Mouse (Mus musculus): ENCODE measurements around the gene Elp1. TPM values are rescaled to one million over a fixed set of nuclear protein-coding genes. Genes with fewer than 3 reads are reported as not detected.

Elp1 gene
- polyA plus RNA-seq (2016; fragmentation: Nextera tagmentation; extraction: Ambion mirVana) = 56.2 and 56.3 TPM in 2 replicates

- Histone ChIP-seq H3K27ac (peak within 1 kb of the TSS; percentile 96), H3K9me3 (no peaks in the 10 kb centered on the region), H3K36me3 (peaks cover 59% of the 10 kb centered on the region), H3K4me3 (peak within 1 kb of the TSS; percentile 99), H3K4me1 (peaks cover 14% of the 10 kb centered on the region), H3K27me3 (ENCODE audit: insufficient read depth, poor library complexity, severe bottlenecking) (no peaks in the 10 kb centered on the region)
- peak; percentile 96 for DNase-seq (ENCODE audit: low spot score)
- under 1% methylated on average over 72 of the region's 72 CpGs for WGBS
Observed at GRCm38 (mm10) chr4:56801907-56802668, at the start of gene Elp1, which contains the start of gene Fam206a. Gene Elp1 (minus strand): TSS chr4:56802331. Gene Fam206a (plus strand): TSS chr4:56802345.

DNA sequence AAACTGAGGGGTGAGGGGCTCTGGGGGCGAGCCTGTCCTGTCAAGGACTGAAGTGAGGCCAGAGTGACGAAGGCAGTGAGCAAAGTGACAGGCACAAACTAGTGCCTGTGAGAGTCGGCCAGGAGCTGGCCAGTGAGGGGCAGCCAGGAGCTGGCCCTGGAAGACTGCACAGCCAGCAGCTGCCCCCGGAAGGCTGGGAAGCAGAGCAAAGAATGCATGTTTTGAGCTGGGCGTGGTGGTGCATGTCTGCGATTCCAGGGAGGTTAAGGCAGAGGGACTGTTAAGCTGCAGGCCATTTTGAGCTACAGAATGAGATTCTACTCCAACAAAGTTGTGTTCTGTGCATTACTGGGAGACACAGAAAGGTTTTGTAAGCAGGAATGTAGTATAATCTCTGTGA is 48.6 kb upstream of the Elp1 start:
- DNase-seq (ENCODE audit: low spot score) = peak; percentile 80
- H3K9me3 ChIP-seq = no peaks in the 10 kb centered on the region
- H3K36me3 ChIP-seq = peaks cover 4% of the 10 kb centered on the region; the same call in 1 of the 2 replicates
- H3K4me1 ChIP-seq = peaks cover 15% of the 10 kb centered on the region
- H3K4me3 ChIP-seq = 0 out of 2 replicates have a peak overlapping the region, but pooled peaks have one; percentile 12
- H3K27me3 ChIP-seq (ENCODE audit: insufficient read depth, poor library complexity, severe bottlenecking) = no peaks in the 10 kb centered on the region
- 14% methylated on average over 6 of the region's 6 CpGs for WGBS
- H3K27ac ChIP-seq = peak overlapping the region; percentile 59

GRCm38 (mm10) chr4:56848044-56848443 is 45.9 kb upstream of the Elp1 start:
- no peak for DNase-seq (ENCODE audit: low spot score)
- H3K36me3 ChIP-seq = peaks cover 18% of the 10 kb centered on the region
- no peaks in the 10 kb centered on the region for H3K27me3 ChIP-seq (ENCODE audit: insufficient read depth, poor library complexity, severe bottlenecking)
- H3K4me1 ChIP-seq = peaks cover 16% of the 10 kb centered on the region
- WGBS = 88% methylated on average over 6 of the region's 6 CpGs
- no peak overlapping the region for H3K4me3 ChIP-seq
- no peak overlapping the region for H3K27ac ChIP-seq
- H3K9me3 ChIP-seq = no peaks in the 10 kb centered on the region; the same call in 1 of the 2 replicates

DNA sequence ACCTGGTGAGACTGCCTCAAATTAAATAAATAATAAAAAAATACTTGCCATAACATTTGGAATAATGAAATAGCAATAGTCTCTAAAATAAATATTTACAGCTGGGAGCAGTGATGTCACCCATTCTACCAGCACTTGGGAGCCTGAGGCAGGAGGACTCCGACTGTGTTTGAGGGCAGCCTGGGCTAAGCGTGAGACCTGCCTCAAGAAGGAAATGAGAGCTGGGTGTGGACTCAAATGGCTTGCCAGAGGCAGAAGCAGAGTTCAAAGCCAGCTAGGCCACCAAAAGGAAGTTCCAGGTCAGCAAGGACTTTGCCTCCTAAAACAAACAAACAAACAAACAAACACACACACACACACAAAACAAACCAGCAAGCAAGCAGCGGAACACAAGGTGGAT is 45.3 kb upstream of the Elp1 start:
- Histone ChIP-seq H3K36me3 (peaks cover 18% of the 10 kb centered on the region), H3K27me3 (ENCODE audit: insufficient read depth, poor library complexity, severe bottlenecking) (no peaks in the 10 kb centered on the region), H3K9me3 (no peaks in the 10 kb centered on the region; the same call in 1 of the 2 replicates), H3K4me3 (no peak overlapping the region), H3K4me1 (peaks cover 20% of the 10 kb centered on the region), H3K27ac (no peak overlapping the region)
- WGBS = 80% methylated on average over 3 of the region's 3 CpGs
- no peak for DNase-seq (ENCODE audit: low spot score)

DNA sequence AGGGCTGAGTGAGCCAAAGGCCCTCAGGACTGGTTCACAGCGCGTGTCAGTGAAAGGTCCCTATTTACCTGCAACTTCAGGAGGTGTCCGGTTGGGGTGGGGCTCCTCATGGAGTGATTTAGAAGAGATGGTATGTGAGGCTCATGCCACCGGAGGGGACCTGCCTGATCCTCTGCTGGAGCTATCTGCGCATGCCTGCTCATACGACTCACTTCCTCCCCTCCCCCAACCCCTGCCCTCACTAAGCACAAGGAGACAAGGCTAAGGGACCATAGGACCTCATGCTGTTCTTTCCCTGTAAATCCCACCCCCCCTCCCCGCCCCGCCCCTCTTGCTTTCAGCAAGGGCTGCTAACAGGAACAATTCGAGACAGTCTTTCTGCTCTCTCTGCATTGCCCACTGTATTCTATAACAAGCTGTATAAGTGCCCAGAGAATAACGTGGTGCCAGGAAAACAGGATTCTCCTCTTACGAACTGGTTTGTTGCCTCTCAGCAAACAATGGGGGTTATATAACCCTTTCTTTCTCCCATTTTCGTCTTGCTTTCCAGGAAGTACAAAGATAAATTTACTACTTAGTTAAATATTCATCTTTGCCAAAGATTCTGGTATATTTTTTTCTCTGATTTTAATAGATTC is 43.9 kb upstream of the Elp1 start:
- DNase-seq (ENCODE audit: low spot score) = no peak
- 0 out of 2 replicates have a peak overlapping the region, but pooled peaks have one; percentile 16 for H3K27ac ChIP-seq
- H3K27me3 ChIP-seq (ENCODE audit: insufficient read depth, poor library complexity, severe bottlenecking) = no peaks in the 10 kb centered on the region
- H3K4me1 ChIP-seq = peaks cover 16% of the 10 kb centered on the region
- H3K9me3 ChIP-seq = no peaks in the 10 kb centered on the region; the same call in 1 of the 2 replicates
- peaks cover 21% of the 10 kb centered on the region for H3K36me3 ChIP-seq
- no peak overlapping the region for H3K4me3 ChIP-seq
- WGBS = 55% methylated on average over 12 of the region's 12 CpGs

DNA sequence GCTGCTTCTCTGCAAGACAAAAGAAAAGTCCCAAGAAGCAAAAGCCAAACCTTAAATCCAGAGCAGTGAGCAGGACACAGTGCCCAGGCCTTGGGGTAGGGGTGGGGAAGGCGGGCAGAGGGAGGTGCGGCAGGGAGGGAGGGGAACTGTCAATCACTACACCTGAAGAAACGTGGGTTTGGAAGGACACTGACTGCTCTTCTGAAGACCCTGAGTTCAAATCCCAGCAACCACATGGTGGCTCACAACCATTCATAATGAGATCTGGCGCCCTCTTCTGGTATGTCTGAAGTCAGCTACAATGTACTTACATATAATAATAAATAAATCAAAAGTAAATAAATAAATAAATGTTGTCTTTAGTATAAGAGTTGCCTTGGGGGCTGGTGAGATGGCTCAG is 42.8 kb upstream of the Elp1 start:
- Histone ChIP-seq H3K27me3 (ENCODE audit: insufficient read depth, poor library complexity, severe bottlenecking) (no peaks in the 10 kb centered on the region), H3K27ac (no peak overlapping the region), H3K36me3 (peaks cover 27% of the 10 kb centered on the region), H3K4me3 (no peak overlapping the region), H3K9me3 (no peaks in the 10 kb centered on the region; the same call in 1 of the 2 replicates), H3K4me1 (peaks cover 10% of the 10 kb centered on the region)
- 87% methylated on average over 4 of the region's 4 CpGs for WGBS
- DNase-seq (ENCODE audit: low spot score) = no peak

GRCm38 (mm10) chr4:56843963-56844362 is 41.8 kb upstream of the Elp1 start:
- DNase-seq (ENCODE audit: low spot score) = no peak
- peaks cover 27% of the 10 kb centered on the region for H3K36me3 ChIP-seq
- 85% methylated on average over 2 of the region's 2 CpGs for WGBS
- H3K9me3 ChIP-seq = no peaks in the 10 kb centered on the region; the same call in 1 of the 2 replicates
- peaks cover 10% of the 10 kb centered on the region for H3K4me1 ChIP-seq
- H3K27ac ChIP-seq = no peak overlapping the region
- no peak overlapping the region for H3K4me3 ChIP-seq
- H3K27me3 ChIP-seq (ENCODE audit: insufficient read depth, poor library complexity, severe bottlenecking) = no peaks in the 10 kb centered on the region

GRCm38 (mm10) chr4:56842501-56842900 is 40.4 kb upstream of the Elp1 start:
- Histone ChIP-seq H3K9me3 (no peaks in the 10 kb centered on the region; the same call in 1 of the 2 replicates), H3K27ac (no peak overlapping the region), H3K36me3 (peaks cover 36% of the 10 kb centered on the region), H3K4me3 (no peak overlapping the region), H3K27me3 (ENCODE audit: insufficient read depth, poor library complexity, severe bottlenecking) (no peaks in the 10 kb centered on the region), H3K4me1 (peaks cover 10% of the 10 kb centered on the region)
- DNase-seq (ENCODE audit: low spot score) = no peak
- WGBS = 81% methylated on average over 7 of the region's 7 CpGs

DNA sequence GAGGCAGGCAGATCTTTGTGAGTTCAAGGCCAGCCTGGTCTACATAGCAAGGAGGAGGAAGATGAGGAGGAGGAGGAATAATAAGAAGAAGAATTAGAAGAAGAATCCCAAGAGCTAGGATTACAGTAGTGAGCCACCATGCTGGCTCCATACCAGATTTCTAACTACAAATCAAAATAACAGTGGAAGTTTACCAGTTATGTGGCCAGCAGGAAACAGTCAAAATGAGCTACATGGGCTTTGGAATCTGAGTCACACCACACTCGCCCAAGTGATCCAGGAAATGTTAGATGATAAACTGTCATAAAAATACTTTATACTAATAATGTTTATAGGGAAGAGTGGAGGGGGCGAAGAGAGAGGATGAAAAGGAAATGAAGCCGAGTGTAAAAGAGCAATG is 38.2 kb upstream of the Elp1 start:
- Histone ChIP-seq H3K36me3 (peaks cover 35% of the 10 kb centered on the region), H3K4me1 (0 out of 2 replicates have a peak, but pooled peaks cover 4% of the 10 kb centered on the region), H3K27me3 (ENCODE audit: insufficient read depth, poor library complexity, severe bottlenecking) (no peaks in the 10 kb centered on the region), H3K9me3 (no peaks in the 10 kb centered on the region; the same call in 1 of the 2 replicates), H3K27ac (no peak overlapping the region), H3K4me3 (no peak overlapping the region)
- DNase-seq (ENCODE audit: low spot score) = no peak
- 83% methylated on average over 3 of the region's 3 CpGs for WGBS

GRCm38 (mm10) chr4:56837661-56838060 is 35.5 kb upstream of the Elp1 start:
- H3K36me3 ChIP-seq = peaks cover 38% of the 10 kb centered on the region
- no peak overlapping the region for H3K4me3 ChIP-seq
- H3K27ac ChIP-seq = no peak overlapping the region
- 63% methylated on average over 6 of the region's 6 CpGs for WGBS
- H3K27me3 ChIP-seq (ENCODE audit: insufficient read depth, poor library complexity, severe bottlenecking) = no peaks in the 10 kb centered on the region
- H3K4me1 ChIP-seq = 0 out of 2 replicates have a peak, but pooled peaks cover 1% of the 10 kb centered on the region
- DNase-seq (ENCODE audit: low spot score) = no peak
- no peaks in the 10 kb centered on the region for H3K9me3 ChIP-seq

DNA sequence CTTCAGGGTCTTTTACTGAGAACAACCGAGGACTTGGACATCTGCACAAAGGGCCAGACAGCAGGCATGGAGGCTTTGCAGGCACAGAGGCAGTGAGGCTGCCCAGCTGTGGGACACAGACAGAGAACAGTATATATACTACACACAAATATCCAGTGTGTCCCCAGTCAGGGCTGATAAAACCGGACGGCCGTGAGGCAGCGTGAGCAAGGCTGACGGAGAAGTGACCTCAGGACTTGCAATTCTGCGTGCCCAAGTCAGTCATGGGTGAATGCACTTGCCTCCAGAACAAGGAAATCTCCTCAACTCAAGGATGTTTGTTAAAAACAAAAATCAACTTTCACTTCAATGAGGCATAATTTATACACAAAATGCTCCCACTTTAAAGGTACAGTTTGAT is 29.9 kb upstream of the Elp1 start:
- Histone ChIP-seq H3K9me3 (no peaks in the 10 kb centered on the region), H3K27ac (peak overlapping the region; percentile 10; the same call in 1 of the 2 replicates), H3K27me3 (ENCODE audit: insufficient read depth, poor library complexity, severe bottlenecking) (no peaks in the 10 kb centered on the region), H3K36me3 (peaks cover 40% of the 10 kb centered on the region), H3K4me3 (no peak overlapping the region), H3K4me1 (peaks cover 11% of the 10 kb centered on the region; the same call in 1 of the 2 replicates)
- DNase-seq (ENCODE audit: low spot score) = no peak
- 71% methylated on average over 7 of the region's 7 CpGs for WGBS

GRCm38 (mm10) chr4:56831013-56831609 is 29.0 kb upstream of the Elp1 start:
- Histone ChIP-seq H3K9me3 (no peaks in the 10 kb centered on the region), H3K4me3 (no peak overlapping the region), H3K27me3 (ENCODE audit: insufficient read depth, poor library complexity, severe bottlenecking) (no peaks in the 10 kb centered on the region), H3K4me1 (peaks cover 11% of the 10 kb centered on the region; the same call in 1 of the 2 replicates), H3K36me3 (peaks cover 40% of the 10 kb centered on the region), H3K27ac (peak overlapping the region; percentile 8; the same call in 1 of the 2 replicates)
- no peak for DNase-seq (ENCODE audit: low spot score)
- WGBS = 54% methylated on average over 13 of the region's 13 CpGs

All from heart, embryonic 10.5 days (tissue).